Mouse (Mus musculus) E14TG2a.4 (cell line): Measurements from ENCODE around the gene Zfp398.

Source experiments
- CTCF ChIP-seq: conservative IDR thresholded peaks from 2 replicates; pipeline ENCODE4 v1.5.1; 2014; ENCODE audit warnings: low read length
- NANOG ChIP-seq: IDR thresholded peaks from 2 replicates; pipeline ENCODE4 v1.6.1; 2014; ENCODE audit warnings: borderline replicate concordance, low read length, mixed read lengths
- POU5F1 ChIP-seq: IDR thresholded peaks from 2 replicates; pipeline ENCODE4 v1.6.1; 2014; ENCODE audit warnings: low read length, borderline replicate concordance

DNA sequence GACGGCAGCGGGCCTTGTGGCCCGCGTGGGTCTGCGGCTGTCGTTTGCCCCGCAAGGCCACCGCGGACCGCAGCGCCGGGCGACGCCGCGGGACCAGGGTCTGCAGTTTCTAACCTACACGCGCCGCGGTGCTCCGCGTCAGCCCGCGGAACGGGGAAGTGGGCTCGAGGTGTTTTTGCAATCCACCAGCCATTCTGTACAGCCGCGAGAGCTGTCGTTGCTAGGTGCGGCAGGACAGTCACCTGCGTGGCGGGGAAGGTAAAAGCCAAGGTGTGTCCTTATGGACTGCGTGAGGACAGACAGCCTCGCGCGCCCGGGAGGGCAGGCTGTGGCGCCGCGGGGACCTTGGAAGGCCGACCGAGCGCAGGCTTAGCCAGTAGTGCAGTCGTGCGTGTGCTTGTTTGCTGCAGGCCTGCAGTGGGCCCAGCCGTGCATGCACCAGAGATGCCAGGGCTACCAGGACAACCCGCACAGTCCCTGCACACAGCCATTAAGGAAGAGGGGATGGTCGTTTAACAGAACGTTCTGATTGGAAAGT is 592 bp downstream of the Zfp398 start:
- TF ChIP-seq CTCF (no peak), POU5F1 (no peak), NANOG (no peak)
